Mouse (Mus musculus) olfactory bulb, adult 2 months (tissue): Measurements from ENCODE around the gene Akap13.

Experiments used
- CTCF ChIP-seq: fragments of 200-500 bp; IDR thresholded peaks from 2 replicates; pipeline ENCODE4 v1.5.1; 2012; ENCODE audit warnings: low read depth, mild to moderate bottlenecking, low read length, moderate library complexity; ENCODE audit not compliant: insufficient read depth
- POLR2A ChIP-seq: fragments of 200-500 bp; IDR thresholded peaks from 2 replicates; pipeline ENCODE4 v1.6.1; 2012; ENCODE audit warnings: mild to moderate bottlenecking, low read depth, low read length, moderate library complexity; ENCODE audit not compliant: insufficient read depth

DNA sequence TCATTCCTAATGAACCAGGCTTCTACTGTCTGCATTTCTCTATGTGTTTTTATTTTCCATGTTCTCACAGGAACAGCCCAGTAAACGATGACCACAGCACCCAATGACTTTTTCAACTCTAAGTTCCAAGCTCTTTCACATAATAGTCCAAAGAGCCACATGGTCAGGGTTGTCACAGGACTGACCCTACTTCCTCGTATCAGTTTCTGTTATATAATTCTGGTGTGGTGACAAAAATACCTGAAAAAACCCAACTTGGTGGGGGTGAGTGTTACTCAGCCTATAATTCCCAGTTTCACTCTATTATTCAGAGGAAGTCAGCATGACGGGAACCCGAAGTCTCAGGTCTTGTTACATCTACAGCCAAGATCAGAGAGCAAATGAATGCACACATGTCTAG, 45.5 kb downstream of the Akap13 start:
- no peak for TF ChIP-seq POLR2A
- TF ChIP-seq CTCF: no peak
